Mouse (Mus musculus): ENCODE measurements at regions not wholly inside any gene's neighbourhood (a gene's known extent, or its start where the extent isn't known, plus 50 kb on each side); places are given as distances from the start of the nearest gene placed in this dataset.
A peak's percentile ranks its signal among the peaks of the same experiment; 100 is the strongest.

DNA sequence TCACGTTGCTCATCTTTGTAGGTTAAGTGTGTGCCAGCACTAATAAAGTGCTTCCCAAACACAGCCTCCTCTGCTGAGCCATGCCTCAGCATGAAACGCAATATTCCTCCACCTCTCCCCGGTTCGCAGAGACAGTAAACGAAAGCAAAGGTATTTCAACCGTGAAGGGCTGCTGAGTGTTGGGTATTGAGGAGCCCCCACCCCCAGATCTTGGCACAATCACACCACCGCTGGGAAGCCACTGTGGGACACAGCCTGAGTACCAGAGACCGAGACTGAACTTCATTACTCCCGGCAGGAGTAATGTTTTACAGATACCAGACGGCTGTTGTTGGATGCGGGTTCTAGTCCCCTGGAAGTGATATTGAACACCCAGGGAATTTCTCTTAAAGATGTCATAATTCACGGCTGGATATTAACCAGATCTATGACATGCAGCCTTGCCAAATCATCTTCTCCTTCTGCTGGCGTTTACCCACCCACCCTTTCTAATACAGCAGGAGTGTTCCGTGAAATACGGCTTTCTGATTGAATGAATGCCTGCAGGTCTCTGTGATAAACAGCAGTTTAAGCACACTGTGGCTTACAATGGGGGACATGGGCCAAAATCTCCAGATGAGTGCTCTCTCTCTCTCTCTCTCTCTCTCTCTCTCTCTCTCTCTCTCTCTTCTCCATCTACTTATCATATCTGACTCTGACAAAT, 328.9 kb downstream of the Pax1 start:
- no peak for DNase-seq

DNA sequence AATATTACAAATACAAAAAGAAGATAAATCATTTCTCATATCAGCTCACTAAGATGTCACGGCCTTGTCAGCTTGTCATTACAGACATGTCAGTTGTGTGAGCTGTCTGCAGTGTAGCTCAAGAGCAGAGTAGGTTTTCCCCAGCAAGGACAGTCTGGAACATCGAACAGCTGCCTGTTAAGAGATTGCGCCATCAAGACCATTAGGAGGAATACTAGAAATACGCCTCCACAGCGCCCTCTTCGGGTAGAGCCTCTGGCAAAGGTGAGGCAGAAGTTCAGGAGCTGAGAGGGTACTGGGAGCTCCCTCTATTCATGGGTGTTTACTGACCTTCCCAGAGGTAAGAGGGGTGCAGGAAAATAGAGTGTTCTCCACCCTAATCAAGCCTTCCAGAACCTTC, 327.0 kb downstream of the Pax1 start:
- DNase-seq = peak; percentile 1 to 56

DNA sequence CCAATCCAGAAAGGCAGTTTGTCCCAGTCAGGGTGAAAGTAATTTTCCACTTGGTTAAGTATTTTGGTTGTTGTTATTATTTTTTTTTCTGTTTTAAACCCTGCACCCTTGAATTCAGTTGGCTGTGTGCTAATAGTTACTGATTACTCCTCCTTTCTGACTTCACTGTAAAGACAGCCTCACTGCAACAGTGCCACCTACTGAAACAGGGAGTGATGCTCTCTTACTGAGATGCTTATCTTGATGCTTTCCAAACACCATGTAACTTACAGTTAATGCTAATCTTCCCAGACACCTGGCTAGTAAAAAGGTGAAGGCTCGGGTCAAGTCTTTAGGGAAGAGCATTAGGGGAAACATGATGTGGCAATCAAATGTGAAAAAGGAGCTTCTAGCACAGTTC, 294.9 kb downstream of the Pax1 start:
- peak; percentile 1 to 32 for DNase-seq

DNA sequence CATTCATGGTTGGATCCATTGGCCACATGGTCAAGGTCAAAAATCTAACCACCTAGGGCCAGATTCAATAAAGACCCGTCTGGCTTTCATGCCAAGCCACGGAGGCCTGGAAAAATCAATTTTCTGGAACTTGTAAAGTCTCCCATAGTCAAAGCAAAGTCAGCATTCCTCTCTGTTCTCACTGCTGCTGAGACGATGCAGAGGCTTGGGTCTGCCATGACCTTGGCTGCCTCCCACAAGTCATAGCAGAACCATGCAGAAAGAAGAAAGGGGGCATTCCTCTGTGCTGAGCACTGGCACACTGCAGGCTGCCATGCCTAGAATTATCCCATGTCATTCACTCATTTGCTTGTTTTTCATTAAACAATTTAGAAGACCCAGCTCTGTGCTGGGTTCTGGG, 288.5 kb downstream of the Pax1 start:
- no peak for DNase-seq

DNA sequence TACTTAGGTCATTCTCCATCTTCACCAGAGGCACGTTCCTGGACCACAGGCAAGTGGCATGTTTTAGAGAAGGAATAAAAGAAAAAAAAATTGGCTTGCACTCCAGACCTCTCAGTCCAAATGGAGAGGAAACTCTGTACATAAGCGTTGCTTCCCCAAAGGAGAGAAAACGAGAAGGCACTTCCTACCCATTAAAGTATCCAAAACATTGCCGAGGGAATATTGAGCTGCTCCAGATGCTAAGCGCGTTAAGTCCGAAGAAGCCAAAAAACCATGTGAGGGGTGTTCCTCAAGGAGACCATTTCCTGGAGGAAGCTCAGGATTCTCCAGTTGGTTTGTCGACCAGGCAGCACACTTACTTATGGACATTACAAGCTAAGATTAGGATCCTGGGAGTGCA, 286.2 kb downstream of the Pax1 start:
- no peak for DNase-seq

DNA sequence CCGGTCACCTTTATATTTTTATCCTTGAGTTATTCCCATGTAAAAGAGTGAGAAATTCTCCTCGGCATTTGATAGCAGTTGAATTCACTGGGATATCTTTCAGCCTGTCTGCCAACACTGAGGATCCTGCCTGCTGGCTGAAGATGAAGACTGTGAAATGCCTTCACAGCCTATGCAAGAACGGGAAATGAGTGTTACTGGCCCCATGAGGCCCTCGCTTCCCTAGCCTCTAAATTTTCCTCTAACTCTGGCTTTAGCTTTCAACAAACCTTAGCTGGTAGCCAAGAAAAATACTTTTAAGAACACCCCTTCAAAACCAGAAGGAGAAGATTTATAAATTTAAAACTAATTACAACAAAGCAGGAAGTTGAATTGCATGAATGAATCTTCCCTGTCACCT, 285.8 kb downstream of the Pax1 start:
- DNase-seq = no peak

DNA sequence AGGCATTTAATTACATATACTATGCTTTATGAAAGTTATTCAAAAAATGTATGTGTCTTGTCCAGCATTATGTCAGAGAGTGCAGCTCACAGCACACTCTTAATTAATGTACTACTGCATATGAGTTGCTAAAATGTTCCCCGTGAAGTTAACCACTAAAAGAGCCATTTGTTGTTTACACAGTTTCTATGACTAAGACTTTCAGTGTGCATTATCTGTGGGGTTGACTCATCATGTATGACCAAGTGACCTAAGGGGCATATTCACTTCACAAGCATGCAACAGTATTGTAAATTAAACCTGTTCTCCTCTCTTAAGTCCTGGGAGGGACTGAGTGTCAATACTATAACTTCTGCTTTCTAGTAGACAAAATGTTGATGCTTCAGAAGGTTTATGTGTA, 276.2 kb downstream of the Pax1 start:
- no peak for DNase-seq

DNA sequence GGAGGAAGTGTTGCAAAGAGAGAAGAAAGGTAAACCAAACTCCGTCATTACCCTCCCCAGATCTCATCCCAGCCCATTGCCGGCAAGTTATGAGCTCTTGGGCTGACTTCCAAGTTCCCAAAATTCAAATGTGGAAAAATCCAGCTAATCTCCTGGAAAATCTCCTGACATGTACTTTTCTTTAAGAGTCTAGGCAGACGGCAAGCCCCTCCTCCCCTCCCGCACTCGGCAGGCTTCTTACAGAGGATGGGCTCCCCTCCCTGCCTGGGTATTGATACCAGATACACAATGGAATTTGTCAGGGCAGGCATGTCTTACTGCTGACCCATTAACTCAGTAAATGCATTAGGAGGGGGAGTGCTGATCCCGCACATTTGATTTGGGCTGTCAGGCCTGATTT, 271.0 kb downstream of the Pax1 start:
- no peak for DNase-seq

DNA sequence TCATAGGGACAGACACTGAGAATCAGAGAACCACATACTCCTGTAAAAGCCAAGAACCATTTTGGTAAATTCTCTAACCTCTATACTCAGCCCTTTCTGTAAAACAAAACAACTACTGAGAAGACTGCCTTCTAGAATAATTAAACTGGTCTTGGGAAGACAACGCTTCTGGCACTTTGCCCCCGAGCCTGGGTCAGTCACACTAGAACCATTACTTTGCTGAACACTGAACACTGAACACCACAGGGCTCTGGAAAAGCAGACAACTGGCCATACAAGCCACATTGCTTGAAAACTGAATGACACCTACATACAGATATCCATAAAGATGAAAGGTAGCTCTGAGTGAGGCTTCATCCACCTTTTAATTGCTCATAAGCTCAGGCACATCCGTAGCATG, 268.0 kb downstream of the Pax1 start:
- peak in 1 of 2 experiments; percentile 9 for DNase-seq

DNA sequence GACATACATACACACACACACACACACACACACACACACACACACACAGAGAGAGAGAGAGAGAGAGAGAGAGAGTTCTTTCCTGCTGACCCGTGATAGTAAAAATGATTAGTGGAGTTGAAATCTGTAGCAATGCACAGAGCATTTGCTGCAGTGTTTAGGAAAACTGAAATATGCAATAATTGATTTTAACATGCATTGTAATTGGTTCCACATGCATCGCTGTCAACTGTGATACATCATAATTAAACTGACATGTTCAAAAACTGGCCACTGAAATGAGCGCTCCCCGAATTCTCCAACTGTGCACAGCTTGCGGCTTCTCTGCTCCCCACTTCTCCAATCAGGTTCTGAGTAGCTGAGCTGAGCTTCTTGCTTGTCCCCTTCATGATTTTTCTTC, 265.4 kb downstream of the Pax1 start:
- DNase-seq = no peak

DNA sequence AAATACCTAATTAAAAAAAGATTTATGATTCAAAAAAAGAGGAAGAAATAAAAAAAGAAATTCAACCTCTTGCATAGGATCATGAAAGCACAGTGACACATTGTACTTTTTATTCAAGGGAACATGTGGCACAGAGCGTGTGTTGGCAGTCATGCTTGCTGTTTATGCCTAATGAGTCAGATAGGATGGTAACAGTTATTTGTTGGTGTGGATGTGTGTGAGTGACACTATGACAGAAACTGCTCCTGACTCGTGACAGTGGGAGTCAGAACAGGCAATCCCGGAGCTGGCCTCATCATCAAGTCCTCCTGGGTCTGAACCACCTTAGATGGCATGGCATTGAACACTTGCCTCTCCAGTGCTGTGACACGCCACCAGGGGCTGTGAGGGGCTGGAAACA, 261.4 kb downstream of the Pax1 start:
- DNase-seq = no peak

DNA sequence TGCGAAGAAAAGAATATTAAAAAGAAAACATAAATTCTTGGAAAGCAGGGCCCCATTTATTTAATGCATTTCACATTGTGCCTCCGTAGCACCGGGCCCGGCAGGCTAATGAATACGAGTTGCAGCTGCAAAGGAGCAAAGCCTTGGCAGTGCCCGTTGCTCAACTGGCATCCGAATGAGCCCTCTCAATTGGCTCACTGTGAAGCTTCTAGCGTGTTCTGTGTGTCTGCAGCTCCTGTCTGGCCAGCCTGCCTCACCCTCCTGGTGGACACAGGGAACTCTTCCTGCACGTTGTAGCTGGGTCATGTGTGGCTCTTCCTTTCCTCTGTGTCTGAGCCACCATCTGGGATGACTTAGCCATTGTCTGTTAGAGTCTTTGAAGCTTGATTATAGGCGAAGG, 256.1 kb downstream of the Pax1 start:
- no peak for DNase-seq

DNA sequence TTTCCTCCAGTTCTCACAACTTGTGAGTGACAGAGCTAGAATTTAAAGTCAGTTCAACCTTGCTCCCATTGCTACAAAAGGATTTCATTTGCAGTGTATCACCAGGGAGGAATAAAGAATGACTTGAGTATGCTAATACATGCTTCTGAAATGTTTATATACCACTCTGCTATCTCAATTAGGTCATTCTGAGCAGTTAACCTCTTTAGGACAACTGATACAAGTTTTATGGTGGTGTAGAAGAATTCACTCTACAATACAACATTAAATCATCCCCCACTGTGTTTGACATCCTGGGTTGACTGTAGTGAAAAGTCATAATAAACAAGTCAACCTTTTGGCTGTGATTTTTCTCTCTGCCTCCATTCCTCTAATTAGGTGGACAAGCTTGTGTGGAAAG, 248.6 kb downstream of the Pax1 start:
- DNase-seq = no peak

DNA sequence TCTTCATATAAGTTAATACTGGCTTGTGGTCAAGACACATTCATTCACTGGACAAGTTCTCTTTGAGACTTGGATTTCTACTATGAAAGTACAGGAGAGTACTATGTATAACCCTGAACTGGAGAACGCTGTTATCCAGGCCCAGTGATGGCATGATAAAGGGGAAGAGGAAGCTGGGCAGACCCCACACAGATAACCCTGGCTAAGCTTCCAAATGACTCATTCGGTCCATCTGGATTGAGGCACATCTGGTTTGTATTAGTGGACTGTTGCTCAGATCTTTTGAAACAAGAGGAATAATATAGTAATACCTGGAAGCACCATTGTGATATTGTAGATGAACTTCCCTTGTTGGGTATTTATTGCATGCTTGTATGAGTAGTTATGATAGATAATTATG, 239.9 kb downstream of the Pax1 start:
- DNase-seq = no peak

DNA sequence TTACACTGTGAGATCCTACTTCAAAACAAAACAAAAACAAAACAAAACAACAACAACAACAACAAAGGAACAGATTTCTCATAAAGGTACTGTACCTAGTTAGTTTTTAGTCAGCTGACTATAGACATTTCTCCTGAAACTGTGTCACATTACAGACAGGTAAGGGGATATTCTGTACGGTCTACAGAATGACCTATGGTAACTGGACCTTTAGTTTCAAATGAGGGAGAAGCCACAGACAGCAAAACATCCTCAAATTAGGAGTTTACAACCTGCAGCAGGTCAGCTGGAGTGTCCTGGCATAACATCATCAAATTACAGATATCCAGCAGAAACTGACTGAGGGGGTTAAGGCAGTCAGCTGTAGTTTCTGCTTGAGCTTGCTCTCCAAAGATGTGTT, 210.7 kb downstream of the Pax1 start:
- no peak for DNase-seq

DNA sequence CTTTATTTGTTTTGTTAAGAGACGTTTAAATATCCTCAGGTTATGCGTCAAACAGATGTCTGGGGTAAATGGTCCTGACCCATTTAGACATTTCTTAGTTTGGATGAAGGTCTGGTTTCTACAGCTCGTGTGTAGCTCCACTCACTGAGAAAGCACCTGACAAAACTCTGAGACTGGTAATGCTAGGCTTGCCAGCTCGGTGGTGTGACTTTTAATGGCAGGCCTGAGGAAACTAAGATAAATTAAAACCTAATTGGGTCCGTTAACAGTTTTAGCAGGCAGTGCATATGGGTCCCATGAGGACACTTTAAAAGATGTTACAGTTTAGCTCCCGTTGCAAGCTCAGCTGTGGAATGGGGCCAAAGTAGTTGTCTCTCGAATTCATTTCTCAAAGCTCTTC, 199.5 kb downstream of the Pax1 start:
- DNase-seq = no peak

DNA sequence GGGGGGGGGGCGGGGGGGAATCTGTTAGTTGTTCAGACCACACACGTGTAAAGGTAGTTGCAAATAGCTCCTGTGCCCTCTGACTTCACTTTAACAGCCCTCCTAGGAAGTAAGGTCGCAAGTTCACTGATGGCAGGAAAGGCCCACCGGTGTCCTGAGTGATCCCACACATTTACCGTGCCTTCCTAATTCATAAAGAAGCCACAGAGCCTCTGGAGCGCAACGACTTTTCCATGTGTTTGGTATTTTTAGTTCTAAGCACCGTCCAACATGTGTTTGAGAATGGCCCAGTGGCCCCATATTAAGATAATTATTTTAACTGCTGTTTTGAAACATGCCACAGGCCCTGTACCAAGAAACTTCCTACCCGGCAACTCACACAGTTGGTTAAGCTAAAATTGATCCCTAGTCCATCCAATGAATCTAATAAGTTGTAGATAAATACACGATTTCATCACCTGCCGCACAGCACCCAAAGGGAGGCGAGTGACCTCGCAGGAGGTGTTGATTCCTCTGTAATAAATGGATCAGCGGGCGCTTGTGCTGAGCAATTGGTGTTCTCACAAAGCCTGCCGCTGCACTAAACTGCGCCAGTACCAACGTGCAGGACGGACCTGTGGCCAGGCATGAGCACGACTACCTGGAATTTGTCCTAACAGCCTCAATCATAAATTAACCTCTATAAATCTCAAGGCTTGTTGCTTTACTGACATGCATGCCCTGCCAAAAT, 198.9 kb downstream of the Pax1 start:
- DNase-seq = no peak

DNA sequence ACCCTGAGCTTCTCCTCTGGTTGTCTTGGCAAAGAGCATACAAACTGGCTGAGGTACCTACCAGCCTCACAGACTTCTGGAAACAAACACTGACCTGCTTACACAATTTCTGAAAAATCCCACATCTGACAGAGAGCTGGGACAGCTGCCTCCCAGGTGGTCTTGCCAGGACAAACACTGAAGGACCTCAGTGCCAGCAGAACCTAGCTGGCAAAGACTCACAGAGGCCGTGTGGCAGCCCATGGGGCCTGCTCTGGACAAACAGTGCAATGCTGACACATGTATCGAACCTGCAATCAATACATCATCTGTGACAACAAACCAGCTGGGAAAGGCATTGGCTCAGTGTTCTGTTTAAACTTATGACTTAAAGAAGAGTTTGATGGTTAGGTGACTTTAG, 167.4 kb downstream of the Pax1 start:
- no peak for DNase-seq

DNA sequence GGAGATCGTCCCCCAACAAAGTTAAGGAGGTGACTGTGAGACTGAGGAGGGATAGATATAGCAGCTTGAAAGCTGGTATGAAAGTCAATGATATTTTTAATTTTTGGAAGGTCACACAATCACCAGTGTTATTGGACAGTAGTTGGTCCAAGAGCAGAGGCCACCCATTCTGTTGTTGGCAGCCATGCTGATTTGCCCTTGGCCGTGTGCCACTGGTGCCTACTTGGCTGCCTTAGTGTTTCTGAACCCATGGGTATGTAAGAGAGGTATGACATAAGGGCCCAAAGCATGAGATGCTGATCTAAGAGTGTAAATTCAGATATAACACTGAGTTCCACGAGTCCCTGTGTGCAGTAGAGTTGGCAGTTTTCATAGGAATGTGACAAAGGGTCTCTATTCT, 153.7 kb downstream of the Pax1 start:
- DNase-seq = no peak

DNA sequence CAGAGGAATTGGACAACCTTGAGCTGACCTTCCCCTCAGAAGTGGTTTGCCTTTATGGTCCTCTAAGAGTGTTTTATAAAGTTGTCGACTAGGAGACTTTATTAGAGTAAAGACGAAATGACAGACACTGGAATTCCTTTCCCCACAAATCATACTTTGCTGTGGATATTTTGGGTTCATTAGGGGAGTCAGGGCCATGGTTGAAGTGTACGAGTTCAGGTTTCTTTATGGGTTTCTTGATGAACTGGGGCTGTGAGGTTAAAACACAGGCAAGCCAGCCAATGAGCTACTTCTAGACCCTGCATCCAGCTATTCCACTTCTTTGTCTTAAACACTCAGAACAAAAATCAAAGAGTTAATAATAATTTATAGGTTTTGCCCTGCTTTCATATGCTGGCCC, 153.0 kb downstream of the Pax1 start:
- no peak for DNase-seq

DNA sequence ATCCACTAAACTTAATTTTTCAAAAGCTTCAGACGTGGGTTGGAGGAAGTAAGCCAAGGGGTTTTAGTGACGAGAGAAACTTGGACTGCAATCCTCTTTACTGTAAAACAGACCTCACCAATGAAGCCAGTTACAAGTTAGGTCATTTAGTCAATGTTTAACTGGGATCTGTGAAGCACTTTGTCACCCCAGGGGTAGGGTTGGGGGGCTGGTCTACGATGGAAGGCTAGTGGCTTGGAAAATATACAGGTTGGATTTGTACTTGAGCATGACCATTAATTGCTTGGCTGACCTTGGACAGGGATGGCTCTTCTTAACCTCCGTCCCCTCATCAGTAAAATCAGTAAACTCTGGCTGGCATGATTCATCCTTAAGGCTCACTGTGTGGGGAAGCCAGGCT, 142.2 kb downstream of the Pax1 start:
- no peak for DNase-seq

DNA sequence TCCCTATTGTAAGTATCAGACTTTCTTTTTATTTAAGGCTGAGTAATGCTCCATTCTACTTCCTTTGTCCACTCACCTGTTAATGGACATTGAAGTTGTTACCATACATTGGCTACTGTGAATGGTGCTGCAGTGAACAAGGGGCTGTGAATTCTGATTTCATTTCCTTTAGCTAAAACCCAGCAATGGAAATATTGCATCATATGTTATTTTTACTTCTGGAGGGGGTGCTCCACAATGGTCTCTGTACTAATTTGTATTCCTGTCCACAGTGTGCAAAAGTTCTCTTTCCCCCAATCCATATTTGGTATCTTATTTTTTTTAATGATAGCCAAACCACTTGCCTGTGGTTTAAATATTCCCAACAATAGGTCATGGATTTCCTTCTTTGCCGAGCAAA, 137.0 kb downstream of the Pax1 start:
- DNase-seq = no peak

DNA sequence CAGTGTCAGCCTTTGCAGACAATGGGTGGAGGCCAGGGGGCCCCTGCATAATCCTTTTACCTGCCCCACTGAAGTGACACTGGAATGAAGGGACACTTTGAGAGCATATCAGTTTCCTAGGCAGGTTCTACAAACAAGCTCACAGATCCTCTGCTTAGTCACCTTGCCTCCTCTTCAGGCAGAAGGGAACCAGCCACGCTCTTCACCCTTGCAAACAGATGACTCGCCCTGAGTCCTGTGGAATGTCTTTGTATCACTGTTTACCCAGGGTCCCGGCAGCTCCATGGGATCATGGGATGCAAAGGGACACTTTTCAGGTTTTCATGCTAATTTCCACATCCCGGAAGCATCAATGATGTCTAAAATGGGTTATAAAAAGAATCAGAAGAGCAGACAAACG, 94.2 kb downstream of the Pax1 start:
- DNase-seq = no peak

DNA sequence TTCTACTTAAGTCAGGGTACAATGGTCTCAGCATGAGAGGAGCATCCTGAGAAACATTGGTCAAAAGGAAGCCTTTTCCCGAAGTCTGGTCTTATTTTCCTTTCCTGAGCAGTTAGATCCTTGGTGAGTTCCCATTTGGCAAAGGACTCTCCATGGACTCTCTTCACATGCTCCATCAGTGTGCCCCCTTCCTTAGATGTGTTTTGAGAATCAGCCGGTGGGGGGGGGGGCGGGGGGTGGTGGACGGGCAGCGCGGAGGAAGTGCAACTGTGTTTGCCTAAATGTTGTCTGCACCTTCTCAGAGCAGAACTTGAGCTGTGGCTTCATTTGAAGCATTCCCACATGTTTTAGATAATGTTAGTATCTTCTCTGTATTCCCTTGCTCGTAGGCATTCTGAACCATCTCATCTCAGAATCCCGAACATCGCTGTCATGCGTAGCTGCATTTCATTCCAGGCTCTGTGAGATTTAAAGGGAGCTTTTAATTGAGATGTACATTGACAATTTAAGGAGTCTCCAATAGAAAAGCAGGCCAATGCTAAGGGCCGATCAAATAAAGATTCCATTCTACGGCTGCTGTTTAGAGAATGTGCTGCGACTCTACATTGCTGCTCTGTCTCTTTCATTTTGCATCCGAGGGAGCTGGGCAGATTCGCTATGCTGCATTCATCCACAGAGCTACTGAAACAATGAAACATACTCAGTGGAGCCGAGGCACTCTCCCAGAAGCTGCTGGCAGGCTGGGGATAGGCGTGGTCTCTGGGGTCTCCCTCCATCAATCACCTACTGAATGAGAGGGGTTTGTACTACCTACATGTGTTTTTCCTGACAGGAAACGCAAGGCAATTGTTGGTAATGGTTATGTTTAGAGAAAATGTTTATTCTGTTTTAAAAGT, 92.9 kb downstream of the Pax1 start:
- no peak for DNase-seq

Measured in kidney, adult 8-10 months (tissue).